Mouse (Mus musculus) heart, postnatal 0 days (tissue): ENCODE results near the gene 6330409D20Rik. TPM values are rescaled to one million over a fixed set of nuclear protein-coding genes. Genes with fewer than 3 reads are reported as not detected.

Experiments used
- ATAC-seq: fragments of 200-750 bp; cut with Nextera tagmentation; 2 replicates; pipeline ENCODE4 v1.8.0; 2017; ENCODE audit warnings: low read depth, moderate number of reproducible peaks, moderate library complexity; ENCODE audit not compliant: insufficient read depth
- DNase-seq: peaks from one replicate; pipeline ENCODE4 v3.0.0-alpha.2; 2016; ENCODE audit warnings: low spot score
- H3K27ac ChIP-seq: fragments of 300-500 bp; sonication (generic); 2 replicates; pipeline ENCODE4 v1.5.1; 2014; ENCODE audit warnings: low read depth, mild to moderate bottlenecking
- H3K27me3 ChIP-seq: fragments of 300-500 bp; sonication (generic); 2 replicates; pipeline ENCODE4 v1.6.1; 2014; ENCODE audit warnings: low read length, mixed read lengths; ENCODE audit not compliant: control insufficient read depth, insufficient read depth
- H3K36me3 ChIP-seq: fragments of 300-500 bp; sonication (generic); replicated peaks from 2 replicates; pipeline ENCODE4 v1.6.1; 2014; ENCODE audit warnings: low read length, mixed read lengths; ENCODE audit not compliant: control insufficient read depth, insufficient read depth
- H3K4me1 ChIP-seq: fragments of 300-500 bp; sonication (generic); 2 replicates; pipeline ENCODE4 v1.6.1; 2014; ENCODE audit warnings: antibody characterized with exemption; ENCODE audit not compliant: control insufficient read depth, insufficient read depth
- H3K4me2 ChIP-seq: fragments of 300-500 bp; sonication (generic); 2 replicates; pipeline ENCODE4 v1.6.1; 2014; ENCODE audit warnings: low read depth, mild to moderate bottlenecking, low read length, moderate library complexity
- H3K4me3 ChIP-seq: fragments of 300-500 bp; sonication (generic); 2 replicates; pipeline ENCODE4 v1.5.1; 2014; ENCODE audit warnings: low read depth, low read length
- H3K9ac ChIP-seq: fragments of 300-500 bp; sonication (generic); replicated peaks from 2 replicates; pipeline ENCODE4 v1.6.1; 2014; ENCODE audit warnings: low read depth, low read length, mixed read lengths
- H3K9me3 ChIP-seq: fragments of 300-500 bp; sonication (generic); replicated peaks from 2 replicates; pipeline ENCODE4 v1.6.1; 2016; ENCODE audit warnings: low read length; ENCODE audit not compliant: control insufficient read depth
- CTCF ChIP-seq: IDR thresholded peaks from 2 replicates; pipeline ENCODE4 v1.5.1; 2016; ENCODE audit warnings: antibody characterized with exemption, control low read depth, low read depth
- EP300 ChIP-seq: IDR thresholded peaks from 2 replicates; pipeline ENCODE4 v1.6.1; 2016; ENCODE audit warnings: antibody characterized with exemption, low read depth
- WGBS: fragments of 180-500 bp; shearing (Covaris S2); extraction: QIAGEN DNeasy Blood & Tissue Kit; methylation state at CpG from one replicate; pipeline ENCODE4 v1.1.7; 2014; 5-methylcytosine and 5-hydroxymethylcytosine counted together
- polyA plus RNA-seq: library from polyadenylated mRNA; unstranded; fragments of >200 nt; fragmentation: Nextera tagmentation; extraction: Ambion mirVana; gene quantifications from 2 replicates; pipeline ENCODE4 v1.2.1, GENCODE M21; 2015
- total RNA-seq: library from RNA; depleted of rRNA; stranded (reverse); fragments of >200 nt; gene quantifications from 2 replicates; pipeline ENCODE4 v1.2.3, GENCODE M21; 2014; ENCODE audit warnings: low replicate concordance

6330409D20Rik gene
- total and polyA plus RNA-seq, 2 experiments from 2014 or later, result 0.15 TPM; not detected in 1

- Histone ChIP-seq H3K4me1 (peaks cover 10% of the 10 kb centered on the region), H3K36me3 (0 out of 2 replicates have a peak, but pooled peaks cover 3% of the 10 kb centered on the region), H3K27me3 (no peaks in the 10 kb centered on the region), H3K9me3 (no peaks in the 10 kb centered on the region), H3K4me2 (no peak overlapping the region), H3K4me3 (no peak overlapping the region), H3K27ac (no peak overlapping the region), H3K9ac (no peak overlapping the region)
- ATAC-seq (no peak), DNase-seq (no peak)
- TF ChIP-seq CTCF, result no peak
- TF ChIP-seq EP300, result no peak
- 84% methylated on average over 6 of the region's 6 CpGs for WGBS
Measured at GRCm38 (mm10) chr2:32779714-32780113, 38.9 kb upstream of the 6330409D20Rik start.

- TF ChIP-seq CTCF (peak; percentile 95), EP300 (no peak)
- Histone ChIP-seq H3K4me2 (no peak overlapping the region), H3K9ac (no peak overlapping the region), H3K4me1 (peaks cover 9% of the 10 kb centered on the region), H3K27ac (no peak overlapping the region), H3K27me3 (no peaks in the 10 kb centered on the region), H3K4me3 (no peak overlapping the region), H3K36me3 (0 out of 2 replicates have a peak, but pooled peaks cover 3% of the 10 kb centered on the region), H3K9me3 (no peaks in the 10 kb centered on the region)
- peak; percentile 75 for DNase-seq
- WGBS, result 6% methylated on average over 8 of the region's 8 CpGs
- peak; percentile 9; the same call in 1 of the 2 replicates for ATAC-seq
Measured at GRCm38 (mm10) chr2:32779131-32779530, 38.3 kb upstream of the 6330409D20Rik start.

- Histone ChIP-seq H3K27ac (no peak overlapping the region), H3K9ac (no peak overlapping the region), H3K4me3 (no peak overlapping the region), H3K9me3 (no peaks in the 10 kb centered on the region), H3K4me1 (peaks cover 6% of the 10 kb centered on the region; the same call in 1 of the 2 replicates), H3K27me3 (no peaks in the 10 kb centered on the region), H3K36me3 (0 out of 2 replicates have a peak, but pooled peaks cover 3% of the 10 kb centered on the region), H3K4me2 (no peak overlapping the region)
- 83% methylated on average over 6 of the region's 6 CpGs for WGBS
- ATAC-seq (no peak), DNase-seq (no peak)
- TF ChIP-seq EP300, result no peak
- no peak for TF ChIP-seq CTCF
Measured at GRCm38 (mm10) chr2:32778081-32778480, 37.3 kb upstream of the 6330409D20Rik start.

- Histone ChIP-seq H3K9me3 (no peaks in the 10 kb centered on the region), H3K36me3 (0 out of 2 replicates have a peak, but pooled peaks cover 3% of the 10 kb centered on the region), H3K9ac (0 out of 2 replicates have a peak overlapping the region, but pooled peaks have one; percentile 10), H3K4me2 (peak overlapping the region; percentile 63), H3K27ac (no peak overlapping the region), H3K4me1 (peaks cover 6% of the 10 kb centered on the region; the same call in 1 of the 2 replicates), H3K4me3 (peak overlapping the region; percentile 55), H3K27me3 (no peaks in the 10 kb centered on the region)
- no peak for TF ChIP-seq CTCF
- no peak for TF ChIP-seq EP300
- no peak for ATAC-seq
- DNase-seq, result no peak
- WGBS, result 20% methylated on average over 22 of the region's 22 CpGs
Measured at GRCm38 (mm10) chr2:32776192-32776591, 35.4 kb upstream of the 6330409D20Rik start.

- peak; percentile 98 for ATAC-seq
- Histone ChIP-seq H3K27me3 (no peaks in the 10 kb centered on the region), H3K4me3 (peak within 1 kb of the TSS; percentile 55), H3K36me3 (0 out of 2 replicates have a peak, but pooled peaks cover 3% of the 10 kb centered on the region), H3K27ac (peak within 1 kb of the TSS; percentile 58), H3K9me3 (no peaks in the 10 kb centered on the region), H3K9ac (peak within 1 kb of the TSS; percentile 28), H3K4me1 (peaks cover 6% of the 10 kb centered on the region; the same call in 1 of the 2 replicates), H3K4me2 (peak within 1 kb of the TSS; percentile 63)
- TF ChIP-seq CTCF (no peak), EP300 (no peak)
- WGBS, result under 1% methylated on average over 46 of the region's 46 CpGs
- DNase-seq, result peak; percentile 97
Measured at GRCm38 (mm10) chr2:32775359-32776074, 34.7 kb upstream of the 6330409D20Rik start, which contains the start of the genes Ttc16 and Ptrh1. TSS of gene Ttc16 (minus strand) at chr2:32775633. TSS of gene Ptrh1 (plus strand) at chr2:32775786.
